Mouse (Mus musculus): ENCODE data around the gene Lrch1.

Lrch1 gene

GRCm38 (mm10) chr14:74797386-74798062 is 150.2 kb downstream of the Lrch1 start:
- DNase-seq: no peak

DNA sequence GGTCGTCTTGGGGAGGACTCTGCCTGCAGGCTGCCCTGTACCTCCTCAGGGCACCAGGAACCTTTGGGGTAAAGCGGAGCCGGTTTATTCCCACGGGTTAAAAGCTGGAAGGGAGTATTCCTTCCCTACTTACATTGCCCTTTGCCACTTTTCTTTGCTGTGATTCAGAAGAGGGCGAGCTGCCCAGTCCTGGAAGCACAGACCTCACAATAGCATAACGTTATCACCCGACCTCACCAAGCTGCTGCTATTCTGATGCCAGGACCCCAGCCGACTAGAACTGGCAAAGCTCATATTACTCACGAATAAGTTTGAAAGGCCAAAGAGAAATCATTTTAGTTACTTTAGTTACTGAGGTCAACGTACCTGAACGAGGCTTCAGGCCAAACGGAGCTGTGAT is 152.7 kb downstream of the Lrch1 start:
- DNase-seq: peak in 1 of 2 experiments; percentile 42

- DNase-seq: no peak
Observed at GRCm38 (mm10) chr14:74792793-74793192, 154.9 kb downstream of the Lrch1 start.

DNA sequence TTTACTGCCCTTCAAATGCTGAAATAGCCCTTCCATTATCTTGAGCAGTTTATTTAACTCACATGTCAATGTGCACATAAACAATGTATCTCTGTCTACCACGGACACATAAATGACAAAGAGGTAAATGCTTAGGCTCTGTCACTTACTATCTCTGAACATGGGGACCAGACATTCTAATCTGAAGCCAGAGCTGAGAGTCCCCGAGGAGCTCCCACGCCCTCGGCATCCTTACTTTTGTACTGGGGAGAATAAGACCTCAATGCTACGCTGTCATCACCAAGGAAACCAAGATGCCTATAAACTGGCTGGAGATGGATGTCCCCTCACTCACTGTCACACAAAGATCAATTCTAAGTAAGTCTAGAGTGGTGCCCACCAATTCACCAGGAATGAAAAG is 157.1 kb downstream of the Lrch1 start:
- no peak for DNase-seq

GRCm38 (mm10) chr14:74788766-74789165 is 158.9 kb downstream of the Lrch1 start:
- peak in 1 of 2 experiments; percentile 43 for DNase-seq

- DNase-seq: no peak
Observed at GRCm38 (mm10) chr14:74787717-74788116, 160.0 kb downstream of the Lrch1 start.

GRCm38 (mm10) chr14:74784243-74784934 is 163.3 kb downstream of the Lrch1 start:
- no peak for DNase-seq

DNA sequence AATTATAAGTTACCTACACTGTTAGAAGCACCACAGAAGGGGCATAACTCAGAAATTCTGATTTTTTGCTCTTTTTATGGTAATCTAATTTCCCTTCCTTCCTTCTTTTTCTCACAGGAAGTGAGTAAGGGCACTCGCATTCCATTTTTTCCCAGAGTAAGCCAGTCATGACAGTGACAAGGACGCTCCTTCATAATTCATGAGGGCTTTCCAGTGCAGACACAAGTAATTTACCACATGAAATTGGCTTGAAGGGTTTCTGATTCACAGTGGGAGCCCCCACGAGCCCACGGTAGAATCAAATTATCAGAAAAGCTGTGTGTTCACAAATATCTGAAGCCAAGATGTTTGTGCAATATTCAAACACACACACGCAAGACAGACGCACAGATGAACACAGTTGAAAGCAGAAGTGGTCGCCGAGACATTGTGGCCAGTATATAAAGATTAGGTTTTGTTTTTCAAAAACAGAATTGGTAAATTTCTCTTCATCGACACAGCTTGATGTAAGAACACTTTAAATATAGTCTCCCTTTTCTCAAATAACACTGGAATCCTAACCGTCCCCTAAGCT is 173.5 kb downstream of the Lrch1 start:
- DNase-seq: no peak

DNA sequence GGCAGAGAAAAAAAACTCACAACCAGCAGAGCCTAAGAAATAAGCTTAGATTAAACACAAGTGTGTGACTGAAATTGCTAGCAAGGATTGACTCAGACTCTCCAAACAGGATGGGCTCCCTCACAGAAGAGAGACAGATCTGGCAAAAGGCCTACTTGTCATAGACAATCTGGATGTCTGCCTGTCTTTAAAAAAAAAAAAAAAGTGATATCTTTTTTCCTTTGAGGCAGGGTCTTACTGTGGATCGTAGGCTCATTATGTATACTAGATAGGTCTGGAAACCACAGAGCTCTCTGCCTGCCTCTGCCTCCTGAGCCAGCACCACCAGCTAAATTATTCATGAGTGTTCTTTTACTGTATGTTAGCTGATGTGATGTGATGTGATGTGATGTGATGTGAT is 179.8 kb downstream of the Lrch1 start:
- no peak for DNase-seq

- peak; percentile 77 to 86 for DNase-seq
Observed at GRCm38 (mm10) chr14:74764191-74764918, 183.3 kb downstream of the Lrch1 start.

DNA sequence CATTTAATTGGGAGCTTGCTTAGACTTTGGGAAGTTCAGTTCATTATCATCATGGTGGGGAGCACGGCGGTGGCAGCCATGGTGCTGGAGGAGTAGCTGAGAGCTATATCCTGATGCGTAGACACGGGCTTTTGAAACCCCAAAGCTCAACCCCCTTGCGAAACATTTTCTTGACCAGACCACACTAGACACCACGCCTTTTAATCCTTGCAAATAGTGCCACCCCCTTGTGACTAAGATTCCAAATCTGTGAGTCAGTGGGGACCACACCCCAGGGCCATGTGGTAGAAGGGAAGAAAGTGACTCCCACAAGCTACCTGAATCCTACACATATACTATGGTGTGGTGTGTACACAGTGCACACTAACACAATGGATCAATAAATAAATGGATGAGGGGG is 210.8 kb downstream of the Lrch1 start:
- no peak for DNase-seq

DNA sequence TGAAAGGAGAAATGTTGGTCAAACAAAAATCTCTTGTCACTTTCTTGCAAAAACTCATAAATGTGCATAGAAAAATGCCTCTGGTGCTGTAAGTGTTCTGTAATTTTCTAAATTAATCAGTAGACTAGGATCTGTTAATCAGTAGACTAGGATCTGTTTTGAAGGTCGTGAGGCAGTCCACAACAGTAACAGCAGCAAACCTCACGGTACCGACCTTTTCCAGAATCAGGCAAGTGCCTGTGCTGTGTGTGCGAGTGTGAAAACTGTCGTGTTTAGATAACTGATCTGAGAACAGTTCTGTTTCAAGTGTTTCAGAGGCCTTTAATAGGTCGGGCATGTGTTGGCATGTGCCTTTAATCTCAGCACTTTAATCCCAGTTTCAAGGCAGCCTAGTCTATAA is 212.2 kb downstream of the Lrch1 start:
- DNase-seq: no peak

- no peak for DNase-seq
Observed at GRCm38 (mm10) chr14:74733397-74733796, 214.3 kb downstream of the Lrch1 start.

DNA sequence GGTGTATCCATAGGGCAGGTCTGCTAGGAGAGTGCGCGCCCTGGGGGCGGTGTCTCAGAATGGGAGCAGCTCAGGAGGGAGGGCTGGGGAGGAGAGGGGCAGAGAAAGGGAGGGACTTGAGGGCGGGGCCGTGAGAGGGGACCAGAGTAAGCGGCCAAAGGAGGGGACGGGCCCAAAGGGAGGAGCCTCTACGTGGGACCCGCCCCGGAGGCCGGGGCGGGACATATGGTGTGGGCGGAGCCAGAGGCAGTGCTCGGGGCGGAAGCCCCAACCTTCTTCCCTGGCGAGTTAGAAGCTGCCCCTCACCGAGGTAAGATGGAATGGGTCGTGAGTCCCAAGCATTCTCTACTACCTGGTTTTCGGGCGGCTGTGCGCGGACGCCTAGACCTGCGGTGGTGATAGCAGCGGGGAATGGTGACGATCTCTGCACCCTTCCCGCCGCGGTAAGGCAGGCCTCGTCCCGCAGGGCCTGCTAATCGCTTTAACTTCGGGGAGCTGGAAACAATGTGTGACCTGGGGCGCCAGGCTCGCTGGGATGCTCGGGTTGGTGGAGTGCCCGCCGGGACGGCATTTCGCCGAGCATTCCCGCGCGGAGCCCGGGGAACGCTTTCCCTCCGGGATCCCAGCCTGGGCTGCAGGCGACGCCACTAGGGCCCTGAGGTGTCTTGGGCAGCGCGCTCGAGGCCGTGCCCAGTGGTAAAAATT is 215.4 kb downstream of the Lrch1 start, which contains the start of gene Esd:
Esd (plus strand) TSS at position 219 of the 705 bp plus-strand sequence.
- peak; percentile 88 to 93 for DNase-seq

DNA sequence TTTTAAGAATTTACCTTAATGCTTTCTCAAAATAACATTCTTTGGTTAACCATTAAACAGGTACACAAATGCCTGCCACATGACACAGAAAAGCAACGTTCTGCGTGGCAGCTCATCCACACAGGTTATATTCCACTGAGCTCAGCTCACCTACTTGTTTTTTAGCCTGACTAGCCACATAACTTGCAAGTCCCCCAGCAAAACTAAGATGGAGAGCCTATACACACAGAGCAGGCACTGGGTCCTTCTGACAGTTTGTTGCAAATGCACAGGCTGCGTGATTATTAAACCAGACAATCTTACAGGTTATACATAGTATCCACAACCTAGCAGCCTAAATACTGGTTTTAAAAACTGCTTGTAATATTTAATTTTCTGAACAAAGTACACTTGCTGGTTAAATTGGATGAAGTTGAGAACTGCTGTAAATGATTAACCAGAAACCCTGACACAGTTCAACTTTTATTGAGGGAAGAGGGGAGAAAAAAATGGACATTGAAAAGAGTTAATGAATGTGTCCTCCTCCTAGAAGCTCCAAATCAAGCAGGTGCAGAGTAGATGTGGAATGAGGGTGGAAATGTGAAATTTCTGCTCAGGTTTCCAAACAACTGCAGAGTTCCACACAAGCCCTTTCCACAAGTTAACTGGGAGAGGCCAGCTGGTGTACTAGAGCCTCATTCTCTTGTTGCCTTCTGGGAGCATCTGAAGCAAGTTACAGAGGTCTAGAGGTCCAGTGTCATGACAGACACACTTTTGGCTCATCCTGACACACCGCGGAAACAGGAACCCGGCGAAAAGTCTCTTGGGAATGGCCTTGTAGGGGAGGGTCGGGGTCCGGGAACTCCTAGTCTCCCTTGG is 216.2 kb downstream of the Lrch1 start:
- no peak for DNase-seq

DNA sequence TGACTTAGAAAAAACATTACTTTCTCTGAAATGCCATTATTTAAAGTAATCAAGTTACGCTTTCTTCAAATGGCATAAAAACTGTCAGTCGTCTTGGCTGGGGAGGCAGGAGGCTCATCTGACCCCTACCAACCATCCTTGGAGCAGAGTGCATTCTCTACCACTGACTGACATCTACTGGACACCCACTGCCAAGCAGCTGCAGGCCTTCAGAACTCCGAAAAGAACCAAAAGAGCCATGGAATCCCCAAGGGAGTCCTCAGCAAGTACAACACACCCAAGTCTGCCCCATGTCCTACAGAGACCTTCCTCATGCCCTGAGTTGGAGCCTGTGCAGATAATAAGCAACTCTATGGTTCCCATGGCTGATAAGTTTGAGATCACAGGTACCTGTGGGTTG is 224.1 kb downstream of the Lrch1 start:
- DNase-seq: no peak

DNA sequence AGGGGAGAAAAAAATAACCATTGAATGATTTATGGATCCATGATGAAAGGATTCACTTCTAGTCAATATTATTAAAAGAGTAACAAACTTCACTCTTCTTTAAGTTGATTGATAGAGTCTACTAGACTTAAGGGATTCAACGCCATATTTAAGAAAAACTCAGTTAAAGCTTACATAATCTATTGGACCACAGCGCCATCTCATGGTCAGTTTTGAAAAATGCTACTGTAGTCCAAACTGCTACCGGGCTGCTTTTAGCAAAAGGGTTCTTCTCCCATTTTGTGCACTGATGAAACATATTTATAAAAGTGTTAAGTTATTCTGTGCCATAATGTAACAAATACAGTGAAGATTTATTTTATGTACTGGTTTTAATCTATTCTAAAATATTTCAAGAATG is 238.6 kb downstream of the Lrch1 start:
- peak in 1 of 2 experiments; percentile 12 for DNase-seq

All from cerebellum, postnatal 25 days (tissue).